Mouse (Mus musculus): ENCODE data around the gene Trmt11. TPM values are rescaled to one million over a fixed set of nuclear protein-coding genes. Genes with fewer than 3 reads are reported as not detected.
"Not testable (repeated sequence)": the region's sequence is repeated elsewhere in the genome, so short reads cannot be mapped to it uniquely, and the experiment has no call there.

Trmt11 gene
- polyA plus RNA-seq, 1 experiment, result 7.2 TPM

- DNase-seq (ENCODE audit: extremely low spot score in 1 of 2, low spot score in 1 of 2), result peak in 1 of 2 experiments; percentile 11
These were observed 34.2 kb downstream of the Trmt11 start for GRCm38 (mm10) chr10:30566364-30566763.

- DNase-seq (ENCODE audit: extremely low spot score in 1 of 2, low spot score in 1 of 2), result no peak
These were observed 35.9 kb downstream of the Trmt11 start for GRCm38 (mm10) chr10:30564651-30565050.

DNA sequence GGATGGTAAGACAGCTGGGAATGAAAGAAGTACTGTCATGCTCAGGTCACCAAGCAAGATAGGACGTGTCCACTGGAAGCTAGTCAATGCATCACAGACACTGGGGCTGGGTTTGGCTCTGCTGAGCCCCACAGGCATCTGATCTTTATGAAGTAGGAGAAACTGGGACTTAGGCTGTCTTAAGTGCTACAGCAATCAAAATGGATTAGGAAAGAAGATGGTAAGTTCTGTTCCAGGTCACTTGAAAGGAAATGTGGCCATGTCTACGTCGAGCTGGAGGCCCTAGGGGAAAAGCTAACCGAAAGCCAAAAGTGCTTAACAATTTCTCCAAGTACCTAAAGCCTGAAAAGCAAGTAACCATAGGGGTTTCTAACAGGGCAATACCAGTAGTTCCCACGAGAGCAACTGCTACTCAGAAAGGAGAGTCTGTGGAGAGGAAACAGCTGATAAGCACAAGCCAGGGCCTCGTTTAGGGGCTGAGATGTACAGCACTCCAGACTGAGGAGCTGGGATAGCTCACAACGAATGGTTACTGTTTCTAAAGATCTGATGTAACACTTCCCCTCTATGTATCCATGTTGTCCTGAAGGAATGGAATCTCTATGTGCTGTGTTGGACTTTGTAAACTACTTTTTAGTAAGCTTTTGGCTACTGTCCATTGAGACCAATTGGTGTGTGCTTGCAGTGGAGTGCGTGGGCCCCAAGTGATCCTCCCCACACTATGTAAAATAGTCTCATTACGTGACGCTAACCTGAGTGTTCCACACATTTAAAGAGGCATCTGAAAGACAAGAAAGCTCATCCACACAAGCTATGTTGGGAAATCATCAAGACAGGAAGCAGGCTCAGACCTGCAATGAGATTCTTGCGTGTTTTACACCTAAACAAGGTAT lies 44.6 kb downstream of the Trmt11 start:
- DNase-seq (ENCODE audit: extremely low spot score in 1 of 2, low spot score in 1 of 2), result peak in 1 of 2 experiments; percentile 19

DNA sequence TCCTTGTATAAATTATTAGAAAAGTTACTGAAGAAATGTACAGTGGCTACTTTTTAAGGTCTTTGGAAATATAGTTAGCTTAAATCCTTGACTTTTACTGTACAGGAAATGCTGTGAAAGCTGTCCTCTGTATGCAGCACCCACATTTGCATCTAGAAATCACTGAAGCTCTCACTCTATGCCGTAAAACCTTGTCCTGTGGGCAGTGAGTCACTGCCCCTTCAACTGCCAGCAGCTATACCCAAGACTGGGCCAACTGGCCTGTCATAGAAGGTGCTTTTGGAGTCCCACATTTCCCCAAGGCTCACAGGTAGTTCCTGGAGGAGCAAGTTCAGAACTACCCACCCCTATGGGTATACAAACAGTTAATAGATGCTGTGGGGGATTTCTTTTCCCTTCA lies 48.2 kb downstream of the Trmt11 start:
- DNase-seq (ENCODE audit: extremely low spot score in 1 of 2, low spot score in 1 of 2), result no peak

DNA sequence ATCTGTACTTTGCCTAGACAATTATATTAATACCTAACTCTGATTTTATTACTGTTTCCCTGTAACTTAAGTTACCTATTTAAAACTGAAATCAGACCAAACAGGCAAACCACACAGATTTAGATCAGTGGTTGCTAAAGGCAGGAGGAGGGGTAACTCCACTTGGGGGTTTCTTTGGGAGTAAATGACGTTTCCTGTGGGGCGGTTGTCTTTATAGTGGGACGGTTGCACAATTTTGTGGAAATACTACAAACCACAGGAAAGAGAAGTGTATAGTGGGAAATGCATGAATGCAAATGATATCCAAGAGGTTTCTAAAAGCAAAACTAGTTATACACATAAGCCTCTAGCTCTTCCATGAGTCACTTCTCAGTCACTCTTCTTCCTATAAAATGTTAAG lies 50.6 kb downstream of the Trmt11 start:
- no peak for DNase-seq (ENCODE audit: extremely low spot score in 1 of 2, low spot score in 1 of 2)

- DNase-seq (ENCODE audit: extremely low spot score in 1 of 2, low spot score in 1 of 2), result no peak
These were observed 62.1 kb downstream of the Trmt11 start for GRCm38 (mm10) chr10:30538538-30538815.

- peak; percentile 55 to 84 for DNase-seq (ENCODE audit: extremely low spot score in 1 of 2, low spot score in 1 of 2)
These were observed 62.6 kb downstream of the Trmt11 start for GRCm38 (mm10) chr10:30537734-30538537.

GRCm38 (mm10) chr10:30535930-30536329 lies 64.6 kb downstream of the Trmt11 start:
- not testable (repeated sequence) for DNase-seq (ENCODE audit: extremely low spot score in 1 of 2, low spot score in 1 of 2)

GRCm38 (mm10) chr10:30527122-30527521 lies 73.4 kb downstream of the Trmt11 start:
- no peak for DNase-seq (ENCODE audit: extremely low spot score in 1 of 2, low spot score in 1 of 2)

- DNase-seq (ENCODE audit: extremely low spot score in 1 of 2, low spot score in 1 of 2), result no peak
These were observed 78.8 kb downstream of the Trmt11 start for GRCm38 (mm10) chr10:30521727-30522126.

DNA sequence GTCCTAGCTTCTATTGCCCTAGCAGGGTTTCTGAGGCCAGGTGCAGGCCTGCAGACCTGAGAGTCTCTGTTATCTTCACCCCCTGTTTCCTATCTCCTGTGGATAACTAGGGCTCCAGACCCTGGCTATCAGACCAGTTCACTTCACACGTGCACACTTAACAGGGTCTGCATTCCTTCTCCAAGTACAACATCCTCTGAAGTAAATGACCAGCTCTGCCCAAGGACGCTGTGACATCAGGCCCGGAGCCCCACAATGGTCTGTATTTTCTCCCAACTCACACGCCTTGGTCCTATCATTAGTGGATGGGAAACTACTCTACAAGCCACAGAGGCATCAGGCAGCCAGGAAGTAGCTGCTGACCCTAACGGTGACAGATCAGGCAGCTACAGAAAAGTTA lies 81.4 kb downstream of the Trmt11 start:
- no peak for DNase-seq (ENCODE audit: extremely low spot score in 1 of 2, low spot score in 1 of 2)

- no peak for DNase-seq (ENCODE audit: extremely low spot score in 1 of 2, low spot score in 1 of 2)
These were observed 83.3 kb downstream of the Trmt11 start for GRCm38 (mm10) chr10:30517224-30517623.

- DNase-seq (ENCODE audit: extremely low spot score in 1 of 2, low spot score in 1 of 2), result no peak
These were observed 83.8 kb downstream of the Trmt11 start for GRCm38 (mm10) chr10:30516771-30517170.

GRCm38 (mm10) chr10:30504736-30505135 lies 95.8 kb downstream of the Trmt11 start:
- no peak for DNase-seq (ENCODE audit: extremely low spot score in 1 of 2, low spot score in 1 of 2)

DNA sequence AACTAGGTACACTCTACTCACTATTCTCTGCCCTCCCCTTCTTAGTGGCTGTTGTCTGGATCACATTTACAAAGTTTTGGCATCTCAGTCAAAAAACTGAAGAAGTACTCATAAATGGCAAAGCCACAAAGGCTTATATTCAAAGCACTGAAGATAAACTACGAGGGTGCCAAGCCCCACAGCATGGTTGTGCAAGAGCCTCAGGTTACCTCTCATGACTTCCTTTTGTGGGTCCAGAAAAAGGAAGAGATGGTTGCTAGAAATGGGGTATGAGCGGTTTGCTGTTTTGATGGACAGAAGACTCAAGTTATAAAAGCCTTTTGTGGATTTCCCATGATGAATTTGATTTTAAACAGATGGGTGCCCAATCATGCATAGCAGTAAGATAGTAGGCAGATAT lies 97.4 kb downstream of the Trmt11 start:
- no peak for DNase-seq (ENCODE audit: extremely low spot score in 1 of 2, low spot score in 1 of 2)

DNA sequence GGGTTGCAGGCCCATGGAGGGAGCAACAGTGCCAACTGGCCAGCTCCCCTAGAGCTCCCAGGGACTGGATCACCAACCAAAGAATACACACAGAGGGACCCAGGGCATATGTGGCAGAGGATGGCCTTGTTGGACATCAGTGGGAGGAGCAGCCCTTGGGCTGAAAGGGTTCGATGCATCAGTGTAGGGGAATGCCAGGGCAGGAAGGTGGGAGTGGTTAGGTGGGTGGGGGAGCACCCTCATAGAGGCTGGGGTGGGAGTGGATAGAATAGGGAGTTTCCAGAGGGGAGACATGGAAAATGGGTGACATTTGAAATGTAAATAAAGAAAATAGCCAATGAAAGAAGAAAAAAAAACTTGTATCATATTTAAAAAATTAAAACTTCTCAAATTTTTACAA lies 97.8 kb downstream of the Trmt11 start:
- no peak for DNase-seq (ENCODE audit: extremely low spot score in 1 of 2, low spot score in 1 of 2)

DNA sequence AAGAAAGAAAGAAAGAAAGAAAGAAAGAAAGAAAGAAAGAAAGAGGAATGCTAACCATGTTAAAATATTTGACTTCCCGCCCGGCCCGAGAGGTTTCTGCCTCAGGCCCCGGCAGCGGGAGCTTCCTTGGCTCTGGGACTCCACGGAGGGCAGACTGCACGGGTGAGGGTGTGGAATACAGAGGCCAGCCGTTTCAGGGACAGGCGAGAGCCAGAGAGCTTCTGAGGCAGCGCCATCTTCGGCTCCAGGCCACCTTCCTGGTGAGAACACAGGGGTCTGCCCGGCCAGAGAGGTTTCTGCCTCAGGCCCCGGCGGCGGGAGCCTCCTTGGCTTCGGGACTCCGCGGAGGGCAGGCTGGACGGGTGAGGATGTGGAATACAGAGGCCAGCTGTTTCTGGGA lies 102.3 kb downstream of the Trmt11 start:
- not testable (repeated sequence) for DNase-seq (ENCODE audit: extremely low spot score in 1 of 2, low spot score in 1 of 2)

Other genes starting within 250 kb of the Trmt11 start
- 15.5 and 17.0 TPM in 2 replicates for gene Hint3, start 28.9 kb upstream of the Trmt11 start, polyA plus RNA-seq (2012; rRNA removed)
- gene Ncoa7, start 202.6 kb upstream of the Trmt11 start, polyA plus RNA-seq (2012; rRNA removed), result 39.7 and 46.7 TPM in 2 replicates
- gene Hey2, start 242.1 kb upstream of the Trmt11 start, polyA plus RNA-seq (2012; rRNA removed), result 21.2 and 21.6 TPM in 2 replicates

Data from frontal cortex, adult 2 months (tissue).